Mouse (Mus musculus) kidney, postnatal 25 days (tissue): ENCODE measurements around the gene Dlec1.

Source experiments
- DNase-seq, 2 experiments: peaks; one replicate each; pipeline ENCODE4 v3.0.0; 2021; ENCODE audit warnings: mixed read lengths in 2 of 2

Gene Dlec1

GRCm38 (mm10) chr9:119101992-119102782 lies at the start of gene Dlec1:
Dlec1 (plus strand) TSS chr9:119102478.
- peak; percentile 87 to 92 for DNase-seq

DNA sequence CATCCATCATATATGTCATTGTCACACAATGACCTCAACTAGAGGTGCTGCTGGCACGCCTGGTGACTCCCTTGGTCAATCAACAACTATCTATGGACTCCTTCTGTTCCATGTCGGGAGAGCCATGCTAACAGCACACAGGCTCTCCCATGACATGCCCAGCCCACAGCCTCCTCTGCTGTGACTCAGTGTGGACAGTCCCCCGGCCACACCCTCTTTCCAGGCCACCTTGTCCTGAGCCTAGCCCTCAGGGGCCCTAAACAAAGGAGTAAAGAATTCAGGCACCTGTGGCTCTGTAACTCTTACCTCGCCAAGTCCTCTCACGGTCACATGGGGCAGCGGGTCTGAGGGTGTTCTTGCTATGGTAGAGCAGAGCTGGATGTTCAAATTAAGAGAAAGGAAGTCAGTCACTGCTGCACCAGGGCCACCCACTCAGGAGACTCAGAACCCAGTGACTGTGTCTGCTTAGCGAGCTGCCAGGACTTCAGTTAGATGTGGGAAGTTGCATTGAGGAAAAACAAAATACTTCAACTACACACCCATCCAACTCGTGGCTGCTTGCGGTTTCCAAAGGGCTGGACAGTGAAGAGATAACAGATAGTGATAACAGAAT lies 48.2 kb upstream of the Dlec1 start:
- no peak for DNase-seq

GRCm38 (mm10) chr9:119055336-119055735 lies 46.9 kb upstream of the Dlec1 start:
- DNase-seq, result no peak

DNA sequence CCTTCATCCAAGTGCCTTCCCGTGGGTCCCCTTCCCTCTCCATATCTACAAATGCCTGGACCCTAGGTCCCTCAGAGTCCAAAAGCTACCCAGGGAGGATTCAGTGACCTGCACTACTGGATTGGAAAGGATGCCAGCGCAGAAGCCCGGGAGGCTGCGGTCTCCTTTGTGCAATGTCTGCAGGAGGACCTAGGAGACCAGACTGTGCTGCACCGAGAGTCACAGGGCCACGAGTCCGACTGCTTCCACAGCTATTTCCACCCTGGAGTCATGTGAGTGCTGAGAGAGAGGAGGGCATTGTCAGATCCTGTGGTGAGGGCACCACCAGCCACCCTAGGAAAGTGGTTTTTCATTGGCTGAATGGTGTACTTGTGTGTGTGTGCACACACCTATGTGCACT lies 44.0 kb upstream of the Dlec1 start:
- DNase-seq, result peak in 1 of 2 experiments; percentile 71

DNA sequence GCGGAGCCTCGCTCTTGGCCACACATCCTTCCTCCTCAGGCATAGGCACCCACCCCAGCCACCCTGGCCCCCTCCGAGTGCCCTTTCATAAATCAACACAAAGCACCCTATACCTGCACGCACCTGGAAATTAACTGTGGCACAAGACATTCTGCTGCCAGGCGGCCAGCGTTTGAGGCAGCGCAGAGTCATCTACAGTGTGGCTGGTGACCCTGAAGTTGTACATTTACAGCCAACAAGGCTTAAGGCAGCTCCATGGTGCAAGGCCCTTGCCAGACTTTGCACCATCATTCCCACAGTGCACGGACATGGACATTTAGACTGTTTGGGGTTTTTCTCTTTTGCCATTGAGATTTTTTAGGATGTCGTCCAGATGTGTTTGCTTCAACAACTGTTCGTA lies 41.6 kb upstream of the Dlec1 start:
- peak; percentile 30 to 71 for DNase-seq

DNA sequence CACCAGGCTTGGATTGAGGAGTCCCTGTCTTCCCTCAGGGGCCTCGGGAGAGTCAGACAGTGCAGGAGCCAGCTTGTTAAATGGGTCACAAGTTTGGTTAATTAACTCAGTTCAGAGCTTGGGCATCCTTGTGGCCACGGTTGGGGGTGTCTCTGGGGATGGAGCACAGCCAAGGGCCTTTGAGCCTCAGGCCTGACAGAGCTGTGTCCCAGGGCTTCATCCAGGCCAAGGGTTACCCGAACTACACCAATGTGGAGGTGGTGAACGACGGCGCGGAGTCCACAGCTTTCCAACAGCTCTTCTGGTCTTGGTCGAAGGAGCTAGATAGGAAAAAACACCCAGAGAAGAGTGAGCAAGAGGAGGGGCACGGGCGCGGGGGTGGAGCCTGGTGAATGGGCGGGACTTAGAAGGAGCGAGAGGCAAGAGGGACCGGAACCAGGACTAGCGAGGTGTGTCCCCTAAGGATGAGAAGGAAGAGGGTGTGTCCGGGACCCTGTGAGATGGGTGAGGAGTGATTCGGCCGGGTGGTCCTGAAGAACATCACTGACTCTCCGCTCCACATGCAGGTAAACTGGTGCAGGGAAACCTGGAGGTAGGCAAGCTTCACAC lies 39.1 kb upstream of the Dlec1 start:
- peak; percentile 80 to 94 for DNase-seq

- DNase-seq, result no peak
Measured at GRCm38 (mm10) chr9:119064296-119064695, 38.0 kb upstream of the Dlec1 start.

DNA sequence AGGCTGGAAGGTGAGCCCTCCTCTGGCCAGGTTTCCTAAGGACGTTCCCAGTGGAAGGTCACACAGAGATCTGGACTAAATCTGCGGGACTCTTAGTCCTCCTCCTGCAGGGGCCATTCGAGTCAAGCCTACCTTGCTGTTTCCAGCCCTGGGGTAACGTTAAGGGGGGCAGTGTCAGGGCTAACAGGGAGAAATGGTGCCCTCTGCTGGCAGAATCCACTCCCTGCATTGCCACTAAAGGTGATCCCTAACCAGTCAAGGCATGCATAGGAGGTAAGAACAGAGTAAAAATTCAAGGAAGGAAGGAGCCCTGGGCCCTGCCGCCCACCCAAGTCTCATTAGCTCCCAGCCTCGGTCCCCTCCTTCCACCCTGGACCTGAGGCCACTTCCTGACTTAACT lies 34.7 kb upstream of the Dlec1 start:
- DNase-seq, result peak; percentile 85 to 92

- DNase-seq, result no peak
Measured at GRCm38 (mm10) chr9:119068266-119068665, 34.0 kb upstream of the Dlec1 start.

DNA sequence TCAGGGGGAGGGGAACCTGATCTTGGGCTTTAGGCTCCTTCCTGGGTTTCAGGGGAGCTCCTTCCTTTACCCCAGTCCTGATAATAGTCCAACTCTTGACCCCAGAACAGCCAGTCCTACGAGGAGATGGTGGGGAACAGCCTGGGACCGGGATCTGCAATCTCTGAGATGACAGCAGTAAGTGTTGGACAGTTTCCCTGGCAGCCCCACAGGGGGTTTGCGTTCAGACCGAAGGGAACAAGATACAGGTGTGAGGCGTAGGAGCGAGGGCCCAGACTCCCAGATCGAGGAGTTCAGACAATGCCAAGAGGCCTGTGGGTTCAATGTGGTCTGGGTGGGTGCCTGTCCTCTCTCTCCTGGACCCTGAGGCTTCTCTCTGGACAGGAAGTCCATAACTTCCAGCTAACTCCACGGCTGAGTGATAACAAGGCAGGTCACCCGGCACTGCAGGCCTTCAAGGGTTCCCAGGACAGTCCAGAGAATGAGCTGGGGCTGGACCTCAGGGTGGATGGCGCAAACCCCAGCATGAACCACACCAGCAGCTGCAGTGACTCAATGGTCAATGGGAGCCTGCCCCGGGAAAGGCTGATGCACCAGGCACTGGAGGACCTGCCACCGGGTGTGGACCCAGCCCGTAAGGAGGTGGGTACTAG lies 32.0 kb upstream of the Dlec1 start:
- no peak for DNase-seq

DNA sequence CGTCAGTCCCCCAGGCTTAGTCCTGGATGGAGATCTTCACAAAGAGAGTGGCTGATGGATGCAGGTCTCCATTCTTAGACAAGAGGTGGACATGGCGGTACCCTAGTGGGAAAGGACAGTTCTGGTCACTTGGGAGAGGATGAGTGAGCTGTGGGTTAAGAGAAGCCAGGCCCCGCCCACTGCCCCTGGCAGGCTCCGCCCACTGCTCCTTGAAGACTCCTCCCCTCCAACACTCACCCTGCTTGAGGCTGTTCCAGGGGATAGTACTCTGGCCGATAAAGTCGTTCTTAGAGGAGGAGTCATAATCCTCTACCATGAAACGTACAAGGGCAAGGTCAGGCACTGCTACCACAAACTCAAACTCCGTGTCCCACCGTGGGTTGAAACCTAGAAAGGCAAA lies 30.5 kb upstream of the Dlec1 start:
- peak in 1 of 2 experiments; percentile 38 for DNase-seq

GRCm38 (mm10) chr9:119073184-119073895 lies 28.9 kb upstream of the Dlec1 start:
- DNase-seq, result peak; percentile 65 to 69

DNA sequence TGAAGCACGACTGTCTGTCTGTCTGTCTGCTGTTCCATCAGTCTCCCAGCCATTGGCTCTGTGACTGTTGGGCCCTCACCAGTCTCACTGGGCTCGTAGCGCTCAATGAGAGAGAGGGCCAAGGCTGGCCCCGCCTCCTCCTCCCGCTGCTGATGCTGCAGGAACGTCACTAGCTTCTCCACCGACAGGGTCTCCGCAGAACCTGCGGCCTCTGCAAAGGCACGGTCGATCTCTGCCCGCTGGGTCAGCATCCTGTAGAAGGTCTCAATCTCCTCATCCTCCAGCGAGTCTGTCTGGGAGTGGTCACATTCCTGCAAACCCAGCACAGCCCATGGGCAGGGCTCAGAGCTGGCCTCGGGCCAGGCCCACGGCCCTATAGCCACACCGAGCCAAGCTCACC lies 26.6 kb upstream of the Dlec1 start:
- no peak for DNase-seq

DNA sequence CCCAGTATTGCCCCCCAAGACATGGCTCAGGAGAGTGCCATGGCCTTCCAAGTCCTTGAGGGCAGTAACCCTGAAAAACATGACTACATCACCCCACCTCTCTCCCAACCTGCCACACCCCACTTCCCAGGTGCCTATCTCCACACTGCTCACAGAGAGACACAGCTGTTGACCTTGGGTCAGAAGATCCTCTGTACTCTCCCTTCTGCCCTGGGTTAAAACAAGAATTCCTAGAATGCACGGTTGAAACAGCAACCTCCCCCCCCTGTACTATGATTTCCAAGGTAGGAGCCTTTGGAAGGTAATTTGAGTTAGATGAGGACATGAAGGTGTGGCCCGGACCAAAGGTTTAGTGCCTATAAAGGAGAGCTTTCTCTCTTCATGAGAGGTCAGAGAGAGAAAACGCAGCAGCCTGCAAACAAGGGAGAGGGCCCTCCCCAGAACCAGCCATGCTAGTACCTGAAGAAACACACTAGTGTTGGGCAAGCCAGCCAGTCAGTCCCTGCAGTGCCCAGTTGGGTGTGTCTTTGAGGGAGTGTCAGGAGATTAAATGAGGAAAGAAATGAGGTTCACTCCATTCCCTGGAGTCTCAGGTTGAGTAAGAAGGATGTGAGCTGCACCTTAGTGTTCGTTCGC lies 22.1 kb upstream of the Dlec1 start:
- DNase-seq, result peak in 1 of 2 experiments; percentile 34

DNA sequence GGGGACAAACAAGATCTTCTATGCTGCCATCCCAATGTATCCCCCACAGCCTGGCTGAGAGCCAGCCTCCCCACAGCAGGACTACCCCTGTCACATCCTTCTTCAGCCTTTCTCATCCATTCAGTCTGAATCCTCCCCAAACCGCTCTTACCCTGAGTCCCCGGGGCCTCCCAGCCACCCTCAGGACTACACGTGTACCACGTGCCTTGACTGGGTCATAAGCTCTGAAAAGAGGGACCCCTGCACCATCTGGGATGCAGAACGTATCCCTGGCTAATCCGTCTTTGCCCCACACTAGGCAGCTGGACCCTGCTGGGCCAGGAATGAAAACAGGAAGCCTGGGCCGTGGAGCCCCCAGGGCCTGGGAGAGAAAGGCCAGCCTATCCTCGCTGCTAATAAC lies 20.2 kb upstream of the Dlec1 start:
- no peak for DNase-seq

- no peak for DNase-seq
Measured at GRCm38 (mm10) chr9:119082656-119083430, 19.4 kb upstream of the Dlec1 start.

- no peak for DNase-seq
Measured at GRCm38 (mm10) chr9:119083966-119084365, 18.3 kb upstream of the Dlec1 start.

DNA sequence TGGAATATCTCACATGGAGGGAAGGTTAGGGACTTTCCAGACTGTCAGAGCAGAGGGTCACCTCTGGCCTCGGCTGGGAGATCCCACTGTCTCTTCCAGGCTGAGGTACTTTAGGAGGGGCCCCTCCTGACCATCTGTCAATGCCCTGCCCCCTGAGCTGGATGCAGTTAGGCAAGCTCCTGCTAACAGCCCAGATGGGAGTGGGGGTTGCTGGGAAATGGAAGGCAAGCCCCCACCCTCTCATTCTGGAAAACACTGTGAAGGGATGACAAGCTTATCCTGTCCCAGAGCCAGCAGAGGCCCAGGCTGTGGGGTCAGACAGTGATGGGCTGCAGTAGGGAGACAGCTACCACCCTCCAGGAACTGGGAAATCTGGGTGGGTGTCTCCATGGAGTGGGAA lies 15.8 kb upstream of the Dlec1 start:
- no peak for DNase-seq

DNA sequence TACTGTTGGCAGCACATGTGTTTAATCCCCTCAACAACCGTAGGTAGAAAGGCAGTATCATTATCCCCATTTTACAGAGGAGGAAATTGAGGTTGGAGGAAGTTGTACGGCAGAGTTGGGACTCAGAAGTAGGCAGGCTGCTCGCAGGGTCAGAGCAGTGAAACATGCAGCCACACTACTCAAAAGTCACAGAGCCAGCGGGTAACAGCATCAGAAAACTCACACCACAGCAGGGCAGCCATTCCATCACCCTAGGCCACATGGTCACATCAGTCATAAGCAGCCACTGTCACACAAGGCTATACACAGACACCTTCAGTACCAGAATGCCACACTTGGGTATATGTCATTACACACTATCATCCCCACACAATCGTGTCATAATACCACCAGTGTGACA lies 15.0 kb upstream of the Dlec1 start:
- no peak for DNase-seq

DNA sequence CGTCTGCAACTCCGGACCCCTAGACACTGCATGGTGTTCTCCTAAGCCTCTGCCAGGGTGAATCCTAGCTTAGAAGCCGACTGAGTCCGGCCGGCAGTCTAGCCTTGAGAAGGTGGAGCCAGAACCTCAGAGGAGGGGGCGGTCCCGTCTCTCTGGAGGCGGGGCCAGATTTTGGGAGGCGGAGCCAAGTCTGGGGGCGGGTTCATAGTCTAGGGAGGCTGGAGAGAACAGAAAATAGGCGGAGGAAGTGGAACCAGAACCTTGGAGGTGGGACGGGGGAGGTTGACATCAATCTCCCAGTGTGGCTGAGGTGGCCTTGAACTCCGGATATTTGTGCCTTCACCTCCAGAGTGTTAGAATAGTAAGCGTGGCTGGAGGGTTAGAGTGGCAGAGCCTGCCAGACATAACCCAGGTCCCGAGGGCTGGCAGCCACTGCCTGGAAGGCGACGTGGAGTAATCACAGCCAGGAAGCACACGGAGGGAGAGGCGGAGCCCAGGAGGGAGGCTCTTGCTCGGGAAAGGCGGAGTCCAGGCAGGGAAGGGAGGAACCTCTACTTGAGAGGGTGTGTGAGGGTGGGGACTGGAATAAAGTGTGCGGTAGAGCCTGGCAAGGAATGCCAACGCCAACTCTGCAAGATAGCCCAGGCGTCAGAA lies 14.0 kb upstream of the Dlec1 start:
- DNase-seq, result peak; percentile 94

DNA sequence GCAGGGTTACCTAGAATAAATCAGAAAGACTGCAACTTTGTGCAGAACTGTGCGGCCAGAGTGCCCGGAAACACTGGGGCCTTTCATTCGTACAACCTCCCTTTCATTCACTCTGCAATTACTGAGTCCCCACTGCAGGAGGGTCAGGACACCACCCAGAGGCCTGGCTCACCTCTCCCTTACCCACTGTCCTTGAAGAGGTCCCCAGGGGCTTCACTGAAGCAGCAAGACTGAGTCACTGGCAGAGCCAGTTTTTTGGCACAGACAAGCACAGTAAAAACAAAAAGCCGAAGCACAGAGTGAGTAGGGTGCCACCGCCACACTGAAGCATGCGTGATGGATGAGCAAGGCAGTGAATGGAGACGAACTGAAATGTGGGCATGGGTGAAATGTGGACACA lies 12.8 kb upstream of the Dlec1 start:
- DNase-seq, result peak in 1 of 2 experiments; percentile 33
